Mouse (Mus musculus) heart, postnatal 0 days (tissue): ENCODE measurements around the gene Lmna. TPM values are rescaled to one million over a fixed set of nuclear protein-coding genes. Genes with fewer than 3 reads are reported as not detected.

Experiments
- ATAC-seq: fragments of 200-750 bp; cut with Nextera tagmentation; 2 replicates; pipeline ENCODE4 v1.8.0; 2017; ENCODE audit warnings: low read depth, moderate number of reproducible peaks, moderate library complexity; ENCODE audit not compliant: insufficient read depth
- DNase-seq: peaks from one replicate; pipeline ENCODE4 v3.0.0-alpha.2; 2016; ENCODE audit warnings: low spot score
- H3K27ac ChIP-seq: fragments of 300-500 bp; sonication (generic); 2 replicates; pipeline ENCODE4 v1.5.1; 2014; ENCODE audit warnings: low read depth, mild to moderate bottlenecking
- H3K27me3 ChIP-seq: fragments of 300-500 bp; sonication (generic); 2 replicates; pipeline ENCODE4 v1.6.1; 2014; ENCODE audit warnings: low read length, mixed read lengths; ENCODE audit not compliant: control insufficient read depth, insufficient read depth
- H3K36me3 ChIP-seq: fragments of 300-500 bp; sonication (generic); replicated peaks from 2 replicates; pipeline ENCODE4 v1.6.1; 2014; ENCODE audit warnings: low read length, mixed read lengths; ENCODE audit not compliant: control insufficient read depth, insufficient read depth
- H3K4me1 ChIP-seq: fragments of 300-500 bp; sonication (generic); 2 replicates; pipeline ENCODE4 v1.6.1; 2014; ENCODE audit warnings: antibody characterized with exemption; ENCODE audit not compliant: control insufficient read depth, insufficient read depth
- H3K4me2 ChIP-seq: fragments of 300-500 bp; sonication (generic); 2 replicates; pipeline ENCODE4 v1.6.1; 2014; ENCODE audit warnings: low read depth, mild to moderate bottlenecking, low read length, moderate library complexity
- H3K4me3 ChIP-seq: fragments of 300-500 bp; sonication (generic); 2 replicates; pipeline ENCODE4 v1.5.1; 2014; ENCODE audit warnings: low read depth, low read length
- H3K9ac ChIP-seq: fragments of 300-500 bp; sonication (generic); replicated peaks from 2 replicates; pipeline ENCODE4 v1.6.1; 2014; ENCODE audit warnings: low read depth, low read length, mixed read lengths
- H3K9me3 ChIP-seq: fragments of 300-500 bp; sonication (generic); replicated peaks from 2 replicates; pipeline ENCODE4 v1.6.1; 2016; ENCODE audit warnings: low read length; ENCODE audit not compliant: control insufficient read depth
- CTCF ChIP-seq: IDR thresholded peaks from 2 replicates; pipeline ENCODE4 v1.5.1; 2016; ENCODE audit warnings: antibody characterized with exemption, control low read depth, low read depth
- EP300 ChIP-seq: IDR thresholded peaks from 2 replicates; pipeline ENCODE4 v1.6.1; 2016; ENCODE audit warnings: antibody characterized with exemption, low read depth
- WGBS: fragments of 180-500 bp; shearing (Covaris S2); extraction: QIAGEN DNeasy Blood & Tissue Kit; methylation state at CpG from one replicate; pipeline ENCODE4 v1.1.7; 2014; 5-methylcytosine and 5-hydroxymethylcytosine counted together
- polyA plus RNA-seq: library from polyadenylated mRNA; unstranded; fragments of >200 nt; fragmentation: Nextera tagmentation; extraction: Ambion mirVana; gene quantifications from 2 replicates; pipeline ENCODE4 v1.2.1, GENCODE M21; 2015
- total RNA-seq: library from RNA; depleted of rRNA; stranded (reverse); fragments of >200 nt; gene quantifications from 2 replicates; pipeline ENCODE4 v1.2.3, GENCODE M21; 2014; ENCODE audit warnings: low replicate concordance

Gene Lmna
- total and polyA plus RNA-seq, 2 experiments from 2014 or later: 122 to 156 TPM

- no peak for ATAC-seq
- Histone ChIP-seq H3K36me3 (no peaks in the 10 kb centered on the region), H3K4me1 (no peaks in the 10 kb centered on the region), H3K4me2 (no peak overlapping the region), H3K9ac (no peak overlapping the region), H3K27me3 (no peaks in the 10 kb centered on the region), H3K9me3 (no peaks in the 10 kb centered on the region), H3K4me3 (no peak overlapping the region), H3K27ac (no peak overlapping the region)
- no peak for DNase-seq
- WGBS: 86% methylated on average over 2 of the region's 2 CpGs
- TF ChIP-seq CTCF (no peak), EP300 (no peak)
Observed at GRCm38 (mm10) chr3:88469466-88469865, 40.3 kb downstream of the Lmna start.

DNA sequence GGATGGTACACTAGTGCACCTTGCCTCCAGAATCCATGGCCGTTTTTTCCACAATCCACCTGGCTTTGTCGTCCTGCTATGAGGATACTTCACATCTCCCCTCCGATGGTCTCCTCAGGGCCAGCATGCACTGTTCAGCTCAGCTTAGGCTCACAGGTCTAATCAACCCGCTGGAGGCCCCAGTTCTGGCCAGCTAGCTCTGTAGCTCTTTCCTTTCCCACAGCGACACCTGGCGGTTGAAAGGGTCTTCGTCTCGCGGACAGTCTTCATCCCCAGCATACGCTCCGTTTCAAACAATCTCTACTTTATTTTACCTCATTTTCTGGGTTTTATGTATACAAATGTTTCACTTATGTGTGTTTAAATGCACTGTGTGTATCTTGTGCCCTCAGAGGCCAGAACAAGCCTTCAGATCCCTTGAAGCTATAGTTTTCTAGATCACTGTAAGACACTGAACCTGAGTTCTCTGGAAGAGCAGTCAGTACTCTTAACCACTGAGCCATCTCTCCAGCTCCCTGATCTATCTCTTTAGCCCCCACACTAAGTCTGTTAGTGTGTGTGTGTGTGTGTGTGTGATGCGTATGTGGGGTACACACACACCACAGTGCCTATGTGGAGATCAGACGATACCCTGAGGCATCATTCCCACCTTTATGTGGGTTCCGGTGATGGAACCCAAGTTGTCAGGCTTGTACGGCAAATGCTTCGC lies 42.5 kb downstream of the Lmna start:
- H3K9me3 ChIP-seq: no peaks in the 10 kb centered on the region
- H3K4me1 ChIP-seq: no peaks in the 10 kb centered on the region
- H3K9ac ChIP-seq: no peak overlapping the region
- H3K27ac ChIP-seq: no peak overlapping the region
- no peaks in the 10 kb centered on the region for H3K27me3 ChIP-seq
- H3K36me3 ChIP-seq: no peaks in the 10 kb centered on the region
- H3K4me2 ChIP-seq: no peak overlapping the region
- 29% methylated on average over 16 of the region's 16 CpGs for WGBS
- TF ChIP-seq CTCF (peak; percentile 95), EP300 (no peak)
- DNase-seq (peak; percentile 82), ATAC-seq (peak; percentile 91)
- H3K4me3 ChIP-seq: no peak overlapping the region

- Histone ChIP-seq H3K4me1 (no peaks in the 10 kb centered on the region), H3K27me3 (0 out of 2 replicates have a peak, but pooled peaks cover 8% of the 10 kb centered on the region), H3K36me3 (no peaks in the 10 kb centered on the region), H3K4me3 (no peak overlapping the region), H3K9ac (no peak overlapping the region), H3K27ac (no peak overlapping the region), H3K9me3 (no peaks in the 10 kb centered on the region), H3K4me2 (no peak overlapping the region)
- whole genome bisulfite sequencing: 56% methylated on average over 2 of the region's 2 CpGs
- DNase-seq: no peak
- TF ChIP-seq CTCF (no peak), EP300 (no peak)
- no peak for ATAC-seq
Observed at GRCm38 (mm10) chr3:88465127-88465526, 44.6 kb downstream of the Lmna start.

DNA sequence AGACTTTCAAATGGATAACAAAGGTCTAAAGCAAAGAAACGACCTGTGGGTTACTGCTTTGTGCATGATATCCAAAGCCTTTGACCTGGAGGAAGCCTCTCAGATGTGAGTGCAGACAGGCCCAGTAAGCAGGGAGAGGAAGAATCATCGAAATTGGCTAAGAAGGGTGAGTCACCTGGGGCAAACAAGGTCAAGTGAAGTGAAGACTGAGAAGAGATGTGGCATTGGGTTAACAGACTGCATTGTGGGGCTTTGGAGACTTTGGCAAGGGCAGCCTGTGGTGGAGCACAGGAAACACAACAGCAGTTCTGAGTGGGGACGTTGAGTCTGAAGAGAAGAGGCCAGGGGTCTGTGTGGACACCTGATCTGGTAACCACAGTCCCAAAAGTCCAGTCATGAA lies 45.3 kb downstream of the Lmna start:
- Histone ChIP-seq H3K9ac (no peak overlapping the region), H3K36me3 (no peaks in the 10 kb centered on the region), H3K4me3 (no peak overlapping the region), H3K27ac (no peak overlapping the region), H3K9me3 (no peaks in the 10 kb centered on the region), H3K4me2 (no peak overlapping the region), H3K4me1 (no peaks in the 10 kb centered on the region), H3K27me3 (0 out of 2 replicates have a peak, but pooled peaks cover 8% of the 10 kb centered on the region)
- no peak for DNase-seq
- no peak for TF ChIP-seq EP300
- TF ChIP-seq CTCF: no peak
- WGBS: 34% methylated on average over 3 of the region's 3 CpGs
- ATAC-seq: no peak

DNA sequence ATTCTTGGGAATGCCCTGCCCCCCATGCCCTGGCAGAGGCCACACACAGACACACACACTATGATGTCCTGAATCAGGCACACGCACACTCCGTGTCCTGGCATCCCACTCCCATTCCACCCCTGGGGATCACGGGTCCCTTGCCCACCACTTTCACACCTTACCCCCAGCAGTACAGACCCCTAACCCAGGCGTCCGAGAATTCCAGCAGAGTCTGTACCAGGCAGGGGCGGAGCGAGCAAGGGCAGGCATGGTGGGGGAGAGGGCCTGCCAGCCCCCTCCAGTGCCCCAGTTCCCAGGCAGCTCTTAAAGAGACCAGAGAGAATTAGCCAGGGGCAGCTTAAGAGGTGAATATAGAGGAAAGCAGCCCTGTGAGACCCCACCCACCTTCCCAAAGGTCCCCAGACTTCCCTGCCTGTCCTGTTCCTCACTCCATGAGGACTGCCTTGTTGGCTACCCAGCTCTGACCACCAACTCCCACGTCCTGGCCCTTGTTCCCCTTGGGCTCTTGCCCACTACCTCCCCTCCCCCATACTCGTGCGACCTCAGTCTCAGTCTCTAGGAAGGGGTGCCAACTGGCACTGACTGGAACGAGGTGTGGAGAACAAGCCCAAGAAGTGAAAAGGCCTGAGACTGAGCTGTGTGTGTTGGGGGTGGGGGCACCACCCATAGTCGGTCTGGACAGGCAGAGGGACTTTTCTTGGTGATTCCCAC lies 48.6 kb downstream of the Lmna start, which contains the start of gene Sema4a:
Gene Sema4a (minus strand): TSS at position 200 of the 714 bp plus-strand sequence.
- Histone ChIP-seq H3K27ac (no peak within 1 kb of the TSS), H3K36me3 (no peaks in the 10 kb centered on the region), H3K27me3 (peaks cover 15% of the 10 kb centered on the region; the same call in 1 of the 2 replicates), H3K4me1 (no peaks in the 10 kb centered on the region), H3K4me2 (no peak within 1 kb of the TSS), H3K9ac (no peak within 1 kb of the TSS), H3K9me3 (no peaks in the 10 kb centered on the region), H3K4me3 (no peak within 1 kb of the TSS)
- TF ChIP-seq EP300 (no peak), CTCF (no peak)
- no peak for DNase-seq
- 0 out of 2 replicates have a peak, but pooled peaks have one; percentile 5 for ATAC-seq
- WGBS: 34% methylated on average over 12 of the region's 12 CpGs
